Mouse (Mus musculus) liver, embryonic 14.5 days (tissue): ENCODE measurements at regions not wholly inside any gene's neighbourhood (a gene's known extent, or its start where the extent isn't known, plus 50 kb on each side); places are given as distances from the start of the nearest gene placed in this dataset.
"Not testable (repeated sequence)": the region's sequence is repeated elsewhere in the genome, so short reads cannot be mapped to it uniquely, and the experiment has no call there.

ENCODE experiments used
- CTCF ChIP-seq: IDR thresholded peaks from 2 replicates; pipeline ENCODE4 v1.5.1; 2016; ENCODE audit warnings: antibody characterized with exemption, low read depth, control low read depth
- EP300 ChIP-seq: IDR thresholded peaks from 2 replicates; pipeline ENCODE4 v1.6.1; 2016; ENCODE audit warnings: antibody characterized with exemption, low read depth

DNA sequence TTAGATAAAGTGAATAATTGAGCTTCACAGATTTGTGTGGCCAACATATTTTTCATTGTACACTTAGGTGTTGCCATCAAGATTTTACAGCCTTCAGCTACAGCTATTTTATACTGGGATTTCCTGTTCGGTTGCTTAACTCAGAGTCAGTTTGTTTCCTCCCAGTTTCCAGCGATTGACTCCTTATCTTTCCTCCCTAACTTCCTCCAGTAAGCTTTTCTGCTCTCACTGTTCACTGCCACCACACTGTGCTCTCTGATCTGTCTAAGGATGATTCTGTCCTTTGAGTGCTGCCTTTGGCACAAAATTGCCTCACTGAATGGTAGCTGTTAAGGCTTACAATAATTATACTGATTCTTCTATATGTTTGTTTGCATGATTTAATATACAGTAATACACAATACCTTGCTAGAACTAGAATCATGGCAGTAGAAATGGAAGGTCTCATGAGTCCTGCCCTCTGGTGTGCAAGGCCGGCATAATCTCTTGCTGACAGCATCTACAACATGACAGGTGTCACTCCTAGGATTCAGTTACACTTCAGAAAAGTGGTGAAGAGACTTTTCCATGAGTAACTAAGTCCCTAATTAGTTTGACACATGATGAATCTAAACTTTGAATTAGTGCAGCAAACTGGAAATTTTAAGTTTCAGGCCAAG lies 558.0 kb upstream of the Olfr1507 start:
- not testable (repeated sequence) for TF ChIP-seq CTCF, EP300
